Mouse (Mus musculus) thymus, adult 2 months (tissue): ENCODE results near the gene Dock11.

Experiments used
- CTCF ChIP-seq: fragments of 200-500 bp; IDR thresholded peaks from 2 replicates; pipeline ENCODE4 v1.5.1; 2012; ENCODE audit warnings: mild to moderate bottlenecking, control low read depth, low read length, moderate library complexity, borderline replicate concordance; ENCODE audit not compliant: control insufficient read depth, poor library complexity, insufficient read depth; ENCODE audit errors: extremely low read depth
- POLR2A ChIP-seq: fragments of 200-500 bp; IDR thresholded peaks from 2 replicates; pipeline ENCODE4 v1.6.1; 2012; ENCODE audit warnings: mild to moderate bottlenecking, low read length, control low read depth, moderate library complexity; ENCODE audit not compliant: control insufficient read depth, poor library complexity, insufficient read depth; ENCODE audit errors: extremely low read depth

DNA sequence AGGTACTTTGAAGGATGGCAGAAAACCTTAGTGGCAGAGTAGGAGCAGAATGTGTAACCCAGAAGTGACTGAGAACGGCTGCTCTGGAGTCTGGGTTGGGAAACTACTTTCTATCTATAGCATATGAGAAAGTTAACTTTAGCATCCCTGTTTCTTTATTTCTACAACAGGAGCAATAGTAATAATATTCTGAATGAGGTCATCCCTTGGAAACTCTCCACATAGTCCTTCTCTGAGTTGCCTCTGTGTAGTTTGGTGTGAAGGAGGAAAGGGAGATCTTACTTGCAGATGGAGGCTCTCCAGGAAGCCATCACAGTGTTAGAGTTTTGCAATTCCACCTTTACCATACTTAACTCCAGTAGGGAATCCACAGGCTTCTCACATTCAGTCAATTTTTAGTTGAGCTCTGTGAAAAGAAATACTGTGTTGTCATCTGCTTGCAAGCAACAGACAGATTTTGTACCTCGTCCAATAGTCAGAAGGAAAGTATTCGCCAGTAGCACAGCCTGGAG lies 31.5 kb downstream of the Dock11 start:
- TF ChIP-seq CTCF (no peak), POLR2A (no peak)
